Mouse (Mus musculus) embryonic fibroblast, embryonic 13.5 days (primary cell): ENCODE measurements around the gene Olfr469. TPM values are rescaled to one million over a fixed set of nuclear protein-coding genes. Genes with fewer than 3 reads are reported as not detected.

Source experiments
- H3K27ac ChIP-seq: 2 replicates; pipeline ENCODE4 v1.5.1; 2012; ENCODE audit warnings: low read length, control low read depth, inconsistent platforms; ENCODE audit not compliant: insufficient read depth
- H3K4me1 ChIP-seq: 2 replicates; pipeline ENCODE4 v1.6.1; 2011; ENCODE audit warnings: low read length; ENCODE audit not compliant: control insufficient read depth, insufficient read depth
- H3K4me3 ChIP-seq: 2 replicates; pipeline ENCODE4 v1.5.1; 2011; ENCODE audit warnings: mild to moderate bottlenecking, control low read depth, low read length; ENCODE audit not compliant: insufficient read depth
- CTCF ChIP-seq: IDR thresholded peaks from 2 replicates; pipeline ENCODE4 v1.5.1; 2011; ENCODE audit warnings: mild to moderate bottlenecking, control low read depth, low read length, moderate library complexity, borderline replicate concordance; ENCODE audit not compliant: insufficient read depth
- POLR2A ChIP-seq: IDR thresholded peaks from 2 replicates; pipeline ENCODE4 v1.6.1; 2011; ENCODE audit warnings: low read depth, mild to moderate bottlenecking, control low read depth, low read length, moderate library complexity
- polyA plus RNA-seq: library from polyadenylated mRNA; stranded (reverse); fragments of >200 nt; gene quantifications from 2 replicates; pipeline ENCODE4 v1.2.4, GENCODE M21; 2011; ENCODE audit warnings: low read depth; ENCODE audit not compliant: missing spikeins, insufficient read length

The Olfr469 gene
- polyA plus RNA-seq, 1 experiment, result not detected

GRCm38 (mm10) chr7:107778216-107778615 is 47.1 kb downstream of the Olfr469 start:
- H3K27ac ChIP-seq, result no peak overlapping the region
- TF ChIP-seq POLR2A, result no peak
- no peak for TF ChIP-seq CTCF
- H3K4me3 ChIP-seq, result no peak overlapping the region
- H3K4me1 ChIP-seq, result no peaks in the 10 kb centered on the region

- H3K4me1 ChIP-seq, result 0 out of 2 replicates have a peak, but pooled peaks cover 5% of the 10 kb centered on the region
- TF ChIP-seq CTCF, result no peak
- TF ChIP-seq POLR2A, result no peak
Observed at GRCm38 (mm10) chr7:107770812-107771211, 54.5 kb downstream of the Olfr469 start.

More at GRCm38 (mm10) chr7:107770812-107771211, 54.5 kb downstream of the Olfr469 start:
- Histone ChIP-seq H3K27ac (no peak overlapping the region), H3K4me3 (no peak overlapping the region)

Other genes with a start within 250 kb of the Olfr469 start
- gene Ppfibp2, start 230.3 kb downstream of the Olfr469 start, polyA plus RNA-seq, result 1.1 and 2.0 TPM in 2 replicates
- gene 5330417H12Rik, start 200.4 kb downstream of the Olfr469 start, polyA plus RNA-seq, result not detected in 2 replicates
- gene Cyb5r2, start 67.5 kb downstream of the Olfr469 start, polyA plus RNA-seq, result 1.8 and 3.3 TPM in 2 replicates
- gene Ovch2, start 24.3 kb downstream of the Olfr469 start, polyA plus RNA-seq, result not detected in 2 replicates
- not detected in 2 replicates for gene Olfr467, start 13.3 kb downstream of the Olfr469 start, polyA plus RNA-seq
- gene Olfr470, start 21.9 kb upstream of the Olfr469 start, polyA plus RNA-seq, result not detected in 2 replicates
- 0.08 TPM in 1 of 2 replicates, not detected in the other for gene Olfr472, start 72.4 kb upstream of the Olfr469 start, polyA plus RNA-seq
- not detected in 2 replicates for gene Olfr473, start 104.9 kb upstream of the Olfr469 start, polyA plus RNA-seq
- not detected in 2 replicates for gene Olfr474, start 129.1 kb upstream of the Olfr469 start, polyA plus RNA-seq
- gene Olfr476, start 139.3 kb upstream of the Olfr469 start, polyA plus RNA-seq, result not detected in 2 replicates
- not detected in 2 replicates for gene Olfr477, start 161.2 kb upstream of the Olfr469 start, polyA plus RNA-seq
- gene Olfr478, start 208.4 kb upstream of the Olfr469 start, polyA plus RNA-seq, result not detected in 2 replicates
- gene Olfr479, start 225.2 kb upstream of the Olfr469 start, polyA plus RNA-seq, result not detected in 2 replicates
- not detected in 2 replicates for gene Olfr480, start 241.8 kb upstream of the Olfr469 start, polyA plus RNA-seq